Mouse (Mus musculus) lung, embryonic 16.5 days (tissue): ENCODE results near the gene Adamts3. TPM values are rescaled to one million over a fixed set of nuclear protein-coding genes. Genes with fewer than 3 reads are reported as not detected.

Source experiments
- ATAC-seq: fragments of 200-750 bp; cut with Nextera tagmentation; 2 replicates; pipeline ENCODE4 v1.8.0; 2017; ENCODE audit warnings: low read depth, mild to moderate bottlenecking, moderate library complexity
- H3K27ac ChIP-seq: fragments of 300-500 bp; sonication (generic); 2 replicates; pipeline ENCODE4 v1.5.1; 2014; ENCODE audit warnings: mild to moderate bottlenecking, control low read depth, low read length
- H3K27me3 ChIP-seq: fragments of 300-500 bp; sonication (generic); 2 replicates; pipeline ENCODE4 v1.6.1; 2014; ENCODE audit warnings: low read depth, low read length, mixed read lengths; ENCODE audit not compliant: control insufficient read depth, insufficient read depth
- H3K36me3 ChIP-seq: fragments of 300-500 bp; sonication (generic); 2 replicates; pipeline ENCODE4 v1.6.1; 2014; ENCODE audit warnings: low read length; ENCODE audit not compliant: control insufficient read depth, insufficient read depth
- H3K4me1 ChIP-seq: fragments of 300-500 bp; sonication (generic); replicated peaks from 2 replicates; pipeline ENCODE4 v1.6.1; 2014; ENCODE audit warnings: low read length, mixed read lengths; ENCODE audit not compliant: control insufficient read depth, insufficient read depth
- H3K4me2 ChIP-seq: fragments of 300-500 bp; sonication (generic); 2 replicates; pipeline ENCODE4 v1.6.1; 2014; ENCODE audit warnings: low read depth, low read length, control low read depth
- H3K4me3 ChIP-seq: fragments of 300-500 bp; sonication (generic); 2 replicates; pipeline ENCODE4 v1.5.1; 2014; ENCODE audit warnings: mild to moderate bottlenecking, low read length, control low read depth
- H3K9ac ChIP-seq: fragments of 300-500 bp; sonication (generic); 2 replicates; pipeline ENCODE4 v1.6.1; 2014; ENCODE audit warnings: low read length, control low read depth
- H3K9me3 ChIP-seq: fragments of 300-500 bp; sonication (generic); 2 replicates; pipeline ENCODE4 v1.6.1; 2016; ENCODE audit warnings: low read length; ENCODE audit not compliant: control insufficient read depth
- WGBS: fragments of 180-500 bp; shearing (Covaris S2); extraction: QIAGEN DNeasy Blood & Tissue Kit; methylation state at CpG from one replicate; pipeline ENCODE4 v1.1.7; 2014; 5-methylcytosine and 5-hydroxymethylcytosine counted together
- polyA plus RNA-seq: library from polyadenylated mRNA; unstranded; fragments of >200 nt; fragmentation: Nextera tagmentation; extraction: Ambion mirVana; gene quantifications from 2 replicates; pipeline ENCODE4 v1.2.1, GENCODE M21; 2015

Gene Adamts3
- polyA plus RNA-seq = 3.6 and 4.0 TPM in 2 replicates

- H3K9me3 ChIP-seq = no peaks in the 10 kb centered on the region; the same call in 1 of the 2 replicates
- H3K9ac ChIP-seq = peak within 1 kb of the TSS; percentile 84
- H3K4me1 ChIP-seq = peaks cover 6% of the 10 kb centered on the region; the same call in 1 of the 2 replicates
- peak; percentile 87 for ATAC-seq
- under 1% methylated on average over 35 of the region's 78 CpGs for WGBS
- no peaks in the 10 kb centered on the region for H3K36me3 ChIP-seq
- peak within 1 kb of the TSS; percentile 78 for H3K4me3 ChIP-seq
- H3K4me2 ChIP-seq = peak within 1 kb of the TSS; percentile 98
- peak within 1 kb of the TSS; percentile 81 for H3K27ac ChIP-seq
- no peaks in the 10 kb centered on the region for H3K27me3 ChIP-seq
These were observed at the start of gene Adamts3 for GRCm38 (mm10) chr5:89883051-89883907. Gene Adamts3, minus strand, starts transcription at chr5:89883334.

GRCm38 (mm10) chr5:89931511-89931910, 48.4 kb upstream of the Adamts3 start:
- H3K27ac ChIP-seq = no peak overlapping the region
- no peak for ATAC-seq
- H3K27me3 ChIP-seq = no peaks in the 10 kb centered on the region
- no peaks in the 10 kb centered on the region for H3K36me3 ChIP-seq
- WGBS = 76% methylated on average over 4 of the region's 4 CpGs
- no peak overlapping the region for H3K4me3 ChIP-seq
- no peaks in the 10 kb centered on the region for H3K4me1 ChIP-seq
- H3K9me3 ChIP-seq = no peaks in the 10 kb centered on the region
- no peak overlapping the region for H3K9ac ChIP-seq
- no peak overlapping the region for H3K4me2 ChIP-seq

GRCm38 (mm10) chr5:89912359-89912758, 29.2 kb upstream of the Adamts3 start:
- H3K4me1 ChIP-seq = no peaks in the 10 kb centered on the region

GRCm38 (mm10) chr5:89911950-89912349, 28.8 kb upstream of the Adamts3 start:
- WGBS = 63% methylated on average over 7 of the region's 7 CpGs
- Histone ChIP-seq H3K27me3 (no peaks in the 10 kb centered on the region), H3K4me1 (no peaks in the 10 kb centered on the region), H3K4me2 (no peak overlapping the region), H3K36me3 (no peaks in the 10 kb centered on the region), H3K9ac (no peak overlapping the region), H3K9me3 (no peaks in the 10 kb centered on the region), H3K4me3 (no peak overlapping the region), H3K27ac (no peak overlapping the region)
- ATAC-seq = no peak

More at GRCm38 (mm10) chr5:89912359-89912758, 29.2 kb upstream of the Adamts3 start:
- no peaks in the 10 kb centered on the region for H3K36me3 ChIP-seq
- no peaks in the 10 kb centered on the region for H3K27me3 ChIP-seq
- no peak overlapping the region for H3K27ac ChIP-seq
- no peak overlapping the region for H3K4me3 ChIP-seq
- no peak for ATAC-seq
- no peak overlapping the region for H3K4me2 ChIP-seq
- H3K9ac ChIP-seq = no peak overlapping the region
- no peaks in the 10 kb centered on the region for H3K9me3 ChIP-seq

GRCm38 (mm10) chr5:89911508-89911907, 28.4 kb upstream of the Adamts3 start:
- Histone ChIP-seq H3K9me3 (no peaks in the 10 kb centered on the region), H3K4me2 (no peak overlapping the region), H3K27ac (no peak overlapping the region), H3K27me3 (no peaks in the 10 kb centered on the region), H3K4me1 (no peaks in the 10 kb centered on the region), H3K9ac (no peak overlapping the region), H3K4me3 (no peak overlapping the region), H3K36me3 (no peaks in the 10 kb centered on the region)
- WGBS = 73% methylated on average over 4 of the region's 4 CpGs
- ATAC-seq = no peak

GRCm38 (mm10) chr5:89906884-89907431, 23.8 kb upstream of the Adamts3 start:
- H3K36me3 ChIP-seq = no peaks in the 10 kb centered on the region
- no peak overlapping the region for H3K9ac ChIP-seq
- H3K4me2 ChIP-seq = no peak overlapping the region
- no peak for ATAC-seq
- 65% methylated on average over 13 of the region's 13 CpGs for WGBS
- no peaks in the 10 kb centered on the region for H3K27me3 ChIP-seq
- no peak overlapping the region for H3K27ac ChIP-seq
- no peaks in the 10 kb centered on the region for H3K4me1 ChIP-seq
- no peak overlapping the region for H3K4me3 ChIP-seq
- H3K9me3 ChIP-seq = no peaks in the 10 kb centered on the region

GRCm38 (mm10) chr5:89901026-89901425, 17.9 kb upstream of the Adamts3 start:
- no peak overlapping the region for H3K27ac ChIP-seq
- no peak overlapping the region for H3K4me3 ChIP-seq
- no peak overlapping the region for H3K9ac ChIP-seq
- H3K9me3 ChIP-seq = no peaks in the 10 kb centered on the region
- ATAC-seq = no peak
- no peaks in the 10 kb centered on the region for H3K4me1 ChIP-seq
- WGBS = 82% methylated on average over 5 of the region's 5 CpGs
- no peaks in the 10 kb centered on the region for H3K36me3 ChIP-seq
- H3K27me3 ChIP-seq = no peaks in the 10 kb centered on the region
- H3K4me2 ChIP-seq = no peak overlapping the region

- H3K27me3 ChIP-seq = no peaks in the 10 kb centered on the region
- H3K9me3 ChIP-seq = no peaks in the 10 kb centered on the region
- 49% methylated on average over 9 of the region's 9 CpGs for WGBS
- ATAC-seq = peak; percentile 43; the same call in 1 of the 2 replicates
- H3K4me3 ChIP-seq = no peak overlapping the region
- H3K9ac ChIP-seq = no peak overlapping the region
- no peaks in the 10 kb centered on the region for H3K36me3 ChIP-seq
- no peaks in the 10 kb centered on the region for H3K4me1 ChIP-seq
- H3K4me2 ChIP-seq = no peak overlapping the region
- no peak overlapping the region for H3K27ac ChIP-seq
These were observed 14.4 kb upstream of the Adamts3 start for GRCm38 (mm10) chr5:89897495-89897894.

- no peaks in the 10 kb centered on the region for H3K27me3 ChIP-seq
- H3K36me3 ChIP-seq = no peaks in the 10 kb centered on the region
- H3K9me3 ChIP-seq = no peaks in the 10 kb centered on the region
- ATAC-seq = no peak
- no peak overlapping the region for H3K4me3 ChIP-seq
- no peak overlapping the region for H3K9ac ChIP-seq
- H3K4me1 ChIP-seq = no peaks in the 10 kb centered on the region
- no peak overlapping the region for H3K27ac ChIP-seq
- WGBS = 68% methylated on average over 7 of the region's 7 CpGs
- no peak overlapping the region for H3K4me2 ChIP-seq
These were observed 12.4 kb upstream of the Adamts3 start for GRCm38 (mm10) chr5:89895520-89895919.
